Mouse (Mus musculus) bone marrow, adult 2 months (tissue): ENCODE results near the gene Irgm1. TPM values are rescaled to one million over a fixed set of nuclear protein-coding genes. Genes with fewer than 3 reads are reported as not detected.
"Not testable (repeated sequence)": the region's sequence is repeated elsewhere in the genome, so short reads cannot be mapped to it uniquely, and the experiment has no call there.

Experiments
- H3K27ac ChIP-seq: fragments of 200-500 bp; 2 replicates; pipeline ENCODE4 v1.5.1; 2012; ENCODE audit warnings: low read depth, mild to moderate bottlenecking, control low read depth, inconsistent platforms, low read length; ENCODE audit not compliant: control insufficient read depth, poor library complexity, insufficient read depth
- H3K4me1 ChIP-seq: fragments of 200-500 bp; 2 replicates; pipeline ENCODE4 v1.6.1; 2011; ENCODE audit warnings: low read length; ENCODE audit not compliant: control insufficient read depth, insufficient read depth
- H3K4me3 ChIP-seq: fragments of 200-500 bp; replicated peaks from 2 replicates; pipeline ENCODE3; 2011; ENCODE audit warnings: mild to moderate bottlenecking, low read depth, low read length, control low read depth; ENCODE audit not compliant: control insufficient read depth
- CTCF ChIP-seq: fragments of 200-500 bp; IDR thresholded peaks from 2 replicates; pipeline ENCODE4 v1.5.1; 2011; ENCODE audit warnings: low read length, control low read depth; ENCODE audit not compliant: control insufficient read depth, insufficient read depth
- POLR2A ChIP-seq: fragments of 200-500 bp; IDR thresholded peaks from 2 replicates; pipeline ENCODE4 v1.6.1; 2011; ENCODE audit warnings: low read depth, mild to moderate bottlenecking, control low read depth, low read length, borderline replicate concordance; ENCODE audit not compliant: control insufficient read depth
- WGBS: fragments of 180-500 bp; shearing (Covaris S2); methylation state at CpG from one replicate; pipeline ENCODE4 v1.1.7; 2018; 5-methylcytosine and 5-hydroxymethylcytosine counted together
- polyA plus RNA-seq: library from polyadenylated mRNA; stranded (reverse); fragments of >200 nt; gene quantifications from 2 replicates; pipeline ENCODE4 v1.2.4, GENCODE M21; 2011; ENCODE audit warnings: low replicate concordance; ENCODE audit not compliant: missing spikeins, insufficient read depth, insufficient read length

Irgm1 gene
- 15.8 and 21.3 TPM in 2 replicates for polyA plus RNA-seq

DNA sequence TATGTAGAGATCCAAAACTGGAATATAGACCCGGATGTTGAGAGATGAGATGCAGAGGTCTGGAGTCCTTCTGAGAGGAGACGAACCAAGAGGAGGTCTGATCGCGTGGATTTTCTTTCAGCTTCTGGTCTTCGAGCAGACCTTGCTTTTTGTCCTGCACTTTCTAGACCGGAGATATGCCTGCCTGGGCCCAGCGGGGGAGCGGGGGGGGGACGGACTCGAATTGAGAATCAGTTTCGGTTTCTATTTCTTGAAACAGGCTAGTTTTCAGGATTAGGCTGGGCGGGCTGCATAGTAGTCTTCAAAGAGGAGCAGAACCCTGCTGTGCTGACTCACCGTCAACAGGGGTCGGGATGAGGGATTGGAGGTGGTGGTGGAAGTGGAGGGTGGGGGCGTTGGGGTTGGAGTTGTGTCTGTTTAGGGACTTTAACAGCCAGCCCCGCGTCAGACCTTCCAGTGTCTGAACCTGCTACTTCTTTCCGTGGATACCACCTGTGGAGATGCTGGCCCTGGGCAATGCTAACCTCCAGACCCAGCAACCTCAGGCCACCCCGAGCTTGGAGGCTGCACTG, at the start of gene Irgm1:
Irgm1 (minus strand) TSS at position 483 of the 572 bp plus-strand sequence.
- TF ChIP-seq POLR2A (no peak), CTCF (no peak)
- H3K27ac ChIP-seq: peak within 1 kb of the TSS; percentile 84
- no peaks in the 10 kb centered on the region; the same call in 1 of the 2 replicates for H3K4me1 ChIP-seq
- WGBS: under 1% methylated on average over 19 of the region's 19 CpGs
- peak within 1 kb of the TSS; percentile 72 for H3K4me3 ChIP-seq

DNA sequence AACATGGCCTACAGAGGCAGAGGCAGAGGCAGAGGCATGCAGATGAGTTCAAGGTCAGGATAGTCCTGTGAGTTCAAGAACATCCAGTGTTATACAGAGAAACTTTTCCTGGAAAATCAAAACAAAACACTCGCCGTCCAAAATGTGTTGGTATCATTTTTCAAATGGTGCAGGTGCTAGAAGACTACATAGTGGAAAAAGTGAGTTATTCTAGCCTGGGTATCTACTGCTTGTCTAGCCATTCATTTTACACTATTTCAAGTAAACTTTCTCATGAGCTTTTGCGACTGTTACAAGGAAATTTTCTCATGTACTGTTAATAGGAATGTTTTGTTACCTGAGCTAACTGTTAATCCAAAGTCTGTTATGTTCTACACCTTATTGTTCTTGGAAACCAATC, 46.9 kb upstream of the Irgm1 start:
- Histone ChIP-seq H3K4me1 (no peaks in the 10 kb centered on the region; the same call in 1 of the 2 replicates), H3K27ac (no peak overlapping the region), H3K4me3 (no peak overlapping the region)
- WGBS: 82% methylated on average over 3 of the region's 3 CpGs
- no peak for TF ChIP-seq POLR2A
- TF ChIP-seq CTCF: no peak

DNA sequence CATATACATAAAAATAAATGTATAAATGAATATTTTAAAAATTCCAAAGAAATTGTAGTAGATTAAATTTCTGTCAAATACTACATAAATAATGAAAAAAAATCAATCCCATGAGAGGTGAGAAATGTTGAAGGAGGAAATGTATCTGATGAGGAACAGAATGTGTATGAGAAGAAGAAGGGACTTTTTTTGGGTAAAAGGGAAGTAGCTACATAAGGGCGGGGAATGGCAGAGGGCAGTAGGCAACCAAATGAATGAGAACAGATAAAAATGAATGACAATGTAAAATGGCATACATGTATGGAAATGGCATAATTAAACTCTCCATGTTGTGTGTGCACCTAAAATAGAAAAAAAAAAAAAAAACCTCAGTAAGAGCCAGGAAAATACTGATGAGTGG, 42.1 kb upstream of the Irgm1 start:
- H3K4me3 ChIP-seq: no peak overlapping the region
- no peak overlapping the region for H3K27ac ChIP-seq
- WGBS: 27% methylated on average over 1 of the region's 1 CpGs
- TF ChIP-seq CTCF (no peak), POLR2A (no peak)
- no peaks in the 10 kb centered on the region; the same call in 1 of the 2 replicates for H3K4me1 ChIP-seq

DNA sequence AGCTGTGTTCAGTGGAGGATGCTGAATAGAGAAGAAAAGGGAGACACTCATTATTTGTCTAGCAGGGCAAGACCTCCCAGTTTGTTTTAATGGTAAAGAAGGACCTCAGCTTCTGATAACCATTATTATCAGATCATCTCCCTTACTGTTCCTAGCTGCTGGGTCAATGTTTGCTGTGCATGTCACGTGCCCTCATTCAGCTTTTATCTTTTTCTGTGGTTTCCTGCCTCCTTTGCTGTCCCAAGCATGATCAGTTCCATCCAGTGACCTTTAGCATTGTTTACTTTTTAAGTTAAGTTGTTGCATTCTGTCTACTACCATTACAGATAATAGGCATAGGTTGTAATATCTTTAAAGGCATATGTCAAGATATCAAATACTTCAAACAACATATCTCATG, 37.0 kb upstream of the Irgm1 start:
- H3K4me3 ChIP-seq: no peak overlapping the region
- 23% methylated on average over 1 of the region's 1 CpGs for WGBS
- no peaks in the 10 kb centered on the region for H3K4me1 ChIP-seq
- TF ChIP-seq CTCF (no peak), POLR2A (no peak)
- H3K27ac ChIP-seq: no peak overlapping the region

DNA sequence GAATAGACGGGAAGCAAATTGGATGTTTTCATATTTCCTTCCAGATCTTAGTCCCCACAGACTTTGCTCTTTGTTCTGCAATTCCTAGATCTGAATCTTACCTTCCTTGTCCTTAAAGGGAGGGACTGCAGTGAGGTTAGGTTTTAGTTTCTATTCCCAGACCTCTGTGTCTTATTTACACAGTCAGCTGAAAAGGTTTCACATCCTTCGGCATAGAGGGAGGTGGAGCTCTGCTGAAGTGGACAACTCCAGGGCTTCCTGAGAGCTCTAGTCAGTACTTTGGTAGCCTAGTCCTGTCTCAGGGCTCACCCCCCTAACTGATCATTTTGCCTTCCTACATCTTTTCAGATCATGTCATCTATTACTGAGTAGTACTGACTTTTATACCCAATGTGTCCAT, 30.5 kb upstream of the Irgm1 start, which contains the start of gene Gm5431:
Gm5431 (minus strand) TSS at position 194 of the 400 bp plus-strand sequence.
- H3K4me3 ChIP-seq: peak within 1 kb of the TSS; percentile 27
- peak within 1 kb of the TSS; percentile 70; the same call in 1 of the 2 replicates for H3K27ac ChIP-seq
- peaks cover 2% of the 10 kb centered on the region; the same call in 1 of the 2 replicates for H3K4me1 ChIP-seq
- no peak for TF ChIP-seq CTCF
- TF ChIP-seq POLR2A: no peak
- 24% methylated on average over 2 of the region's 2 CpGs for WGBS

DNA sequence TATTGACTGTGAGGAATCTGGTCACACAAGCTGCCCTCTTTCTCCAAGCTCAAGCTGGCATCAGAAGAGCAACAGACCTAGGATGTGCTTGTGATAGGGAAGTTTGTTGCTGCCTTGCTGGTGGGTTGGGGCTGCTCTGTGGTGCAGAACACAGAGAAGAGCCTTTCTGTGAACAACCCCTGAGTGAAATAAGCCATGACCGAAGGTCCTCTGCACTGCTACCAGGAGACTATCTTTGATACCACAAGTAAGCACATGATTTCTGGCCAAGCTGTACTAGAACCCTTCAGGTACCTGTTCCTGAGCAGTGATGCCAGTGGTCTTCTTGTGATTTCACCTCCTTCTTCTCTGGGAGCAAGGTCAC, 30.1 kb upstream of the Irgm1 start:
- peak overlapping the region; percentile 70; the same call in 1 of the 2 replicates for H3K27ac ChIP-seq
- H3K4me1 ChIP-seq: not testable (repeated sequence)
- peak overlapping the region; percentile 24 for H3K4me3 ChIP-seq
- 46% methylated on average over 1 of the region's 1 CpGs for WGBS

DNA sequence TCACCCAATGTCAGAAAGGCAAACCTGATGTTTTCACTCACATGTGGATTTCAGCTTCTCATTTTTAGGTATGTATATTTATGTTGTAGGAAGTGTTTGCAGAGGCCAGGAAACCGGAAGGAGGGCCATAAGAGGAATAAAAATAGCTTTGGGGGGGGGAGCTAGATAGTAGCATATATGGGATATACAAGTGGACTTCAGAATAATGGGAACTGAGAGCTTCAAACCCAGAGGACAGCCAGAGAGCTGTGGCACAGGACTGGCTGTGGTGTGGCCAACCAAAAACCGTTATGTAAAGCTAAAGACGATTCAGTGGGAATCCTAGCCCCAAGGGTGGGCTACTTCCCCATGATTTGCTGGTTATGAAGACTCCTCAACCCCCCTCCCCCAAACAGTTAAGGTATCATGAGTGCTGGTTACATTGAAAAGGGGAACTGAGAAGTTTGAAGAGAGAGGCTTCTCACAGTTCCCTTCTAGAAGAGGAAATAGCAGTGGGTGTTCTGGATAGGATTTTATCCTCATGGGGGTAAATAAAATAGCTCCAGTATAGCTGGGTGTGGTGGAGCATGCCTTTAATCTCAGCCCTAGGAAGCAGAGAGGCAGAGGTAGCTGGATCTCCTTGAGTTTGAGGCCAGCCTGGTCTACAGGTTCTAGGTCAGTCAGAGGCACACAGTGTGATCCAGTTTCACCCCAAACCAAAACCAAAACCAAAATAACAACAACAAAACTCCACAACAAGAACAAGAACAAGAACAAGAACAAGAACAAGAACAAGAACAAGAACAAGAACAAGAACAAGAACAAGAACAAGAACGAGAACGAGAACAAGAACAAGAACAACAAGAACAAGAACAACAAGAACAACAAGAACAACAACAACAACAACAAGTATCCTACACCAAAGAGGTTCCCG, 29.4 kb upstream of the Irgm1 start:
- Histone ChIP-seq H3K4me3 (peak overlapping the region; percentile 27), H3K27ac (peak overlapping the region; percentile 70; the same call in 1 of the 2 replicates)
- H3K4me1 ChIP-seq: not testable (repeated sequence)
- 31% methylated on average over 6 of the region's 6 CpGs for WGBS

DNA sequence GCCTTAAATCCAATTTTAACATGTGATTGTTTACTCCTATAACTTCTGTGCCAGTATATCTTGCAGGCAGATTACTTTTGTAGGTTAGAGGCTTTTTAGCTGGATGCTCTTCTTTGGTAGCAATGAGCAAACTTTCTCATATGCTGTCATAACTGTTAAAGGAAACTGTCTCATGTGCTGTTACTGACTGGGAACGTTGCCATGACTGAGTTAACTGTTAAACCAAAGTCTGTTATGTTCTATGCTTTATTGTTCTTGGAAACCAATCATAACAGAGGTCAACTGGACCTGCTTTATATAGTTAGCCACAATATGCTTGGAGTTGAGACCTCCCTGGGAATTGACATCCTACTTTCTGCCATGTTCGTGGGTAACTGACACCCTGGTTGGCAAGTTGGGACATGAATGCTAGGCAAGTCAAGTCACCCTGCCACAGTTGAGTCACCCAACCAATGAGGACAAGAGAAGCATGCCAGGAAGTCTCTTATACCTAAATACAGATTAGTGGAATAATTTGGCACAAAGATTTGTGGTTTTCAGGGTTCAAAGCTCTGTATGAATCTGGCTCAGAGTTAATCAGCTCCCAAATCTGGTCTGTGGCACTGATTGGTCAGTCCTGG, 27.4 kb upstream of the Irgm1 start:
- 32% methylated on average over 2 of the region's 2 CpGs for WGBS
- H3K27ac ChIP-seq: no peak overlapping the region
- TF ChIP-seq CTCF: no peak
- TF ChIP-seq POLR2A: no peak
- no peak overlapping the region for H3K4me3 ChIP-seq
- H3K4me1 ChIP-seq: peaks cover 2% of the 10 kb centered on the region; the same call in 1 of the 2 replicates
